Comparison of ENCODE assay signal across 18 mouse cellular contexts in genomic region chr1:52251038-52251735, GRCm38 (mm10). TPM values are rescaled to one million over a fixed set of nuclear protein-coding genes. Genes with fewer than 3 reads are reported as not detected.
A peak's percentile ranks its signal among the peaks of the same experiment; 100 is the strongest.
DNase-seq lines count a peak whose midpoint lies in the region; ATAC-seq and TF ChIP-seq lines count a peak whose summit lies in the region.
"Had no signal": no experiment of that assay in that cellular context is flagged by ENCODE, and none has a peak within 500 bp of the region (broad histone marks: within the 10 kb centered on the region; RNA-seq: fewer than 3 reads in every experiment).

No protein-coding gene starts in this region.

- no peak overlapping the region for H3K9ac ChIP-seq in heart, postnatal 0 days (replicated peaks; ENCODE audit: low read depth, low read length)
- H3K9ac ChIP-seq in kidney, embryonic 16.5 days (replicated peaks; ENCODE audit: low read length) = no peak overlapping the region
- no peak overlapping the region for H3K9ac ChIP-seq in neural tube, embryonic 15.5 days (replicated peaks)
- H3K9ac ChIP-seq: neural tube, embryonic 13.5 days had no signal

- 36% methylated on average over 7 of the region's 7 CpGs for WGBS in heart, postnatal 0 days
- 34% methylated on average over 7 of the region's 7 CpGs for WGBS in kidney, embryonic 16.5 days
- 50% methylated on average over 7 of the region's 7 CpGs for WGBS in small intestine, adult 2 months
- WGBS in neural tube, embryonic 15.5 days = 81% methylated on average over 7 of the region's 7 CpGs

- ATAC-seq in heart, postnatal 0 days (ENCODE audit: insufficient read depth, low read depth) = peak; percentile 80
- peak; percentile 87 for ATAC-seq in kidney, embryonic 16.5 days (ENCODE audit: low FRiP score, low TSS enrichment)
- no peak for ATAC-seq in neural tube, embryonic 15.5 days (ENCODE audit: low FRiP score)

- no peaks in the 10 kb centered on the region for H3K36me3 ChIP-seq in heart, postnatal 0 days (replicated peaks; ENCODE audit: control insufficient read depth, insufficient read depth, low read length)
- no peaks in the 10 kb centered on the region for H3K36me3 ChIP-seq in kidney, embryonic 16.5 days (ENCODE audit: insufficient read depth, low read length)
- H3K36me3 ChIP-seq in small intestine, adult 2 months (ENCODE audit: control insufficient read depth, insufficient read depth, low read length) = no peaks in the 10 kb centered on the region
- H3K36me3 ChIP-seq in neural tube, embryonic 15.5 days = no peaks in the 10 kb centered on the region
- H3K36me3 ChIP-seq: neural tube, embryonic 13.5 days had no signal

- TF ChIP-seq POLR2A in small intestine, adult 2 months (IDR thresholded peaks at IDR 0.05; ENCODE audit: low read depth, low read length) = no peak

- H3K27ac ChIP-seq in heart, postnatal 0 days (ENCODE audit: low read depth) = no peak overlapping the region; the same call in 1 of the 2 replicates
- H3K27ac ChIP-seq in kidney, embryonic 16.5 days (ENCODE audit: low read length) = 0 out of 2 replicates have a peak overlapping the region, but pooled peaks have one; percentile 22
- H3K27ac ChIP-seq in small intestine, adult 2 months (ENCODE audit: insufficient read depth, low read depth, low read length) = 0 out of 2 replicates have a peak overlapping the region, but pooled peaks have one; percentile 5
- H3K27ac ChIP-seq in neural tube, embryonic 15.5 days (replicated peaks) = no peak overlapping the region
- H3K27ac ChIP-seq: macrophage; neural tube, embryonic 13.5 days had no signal

- peak; percentile 56 for DNase-seq in heart, adult 11 months
- no peak for DNase-seq in heart, postnatal 36 days
- DNase-seq in heart, postnatal 0 days (ENCODE audit: low spot score) = peak; percentile 38
- no peak for DNase-seq in heart, postnatal 14 days
- no peak for DNase-seq in layer of hippocampus, adult 8-10 months (ENCODE audit: low spot score in 2 of 2)
- DNase-seq: adrenal gland, adult 2 months; cerebellum, postnatal 14 days; gastrocnemius, postnatal 14 days; left cerebral cortex, postnatal 4 days; lung, adult 2 months had no signal

- no peak for TF ChIP-seq CTCF in heart, postnatal 0 days (IDR thresholded peaks at IDR 0.05; ENCODE audit: low read depth)
- TF ChIP-seq CTCF in small intestine, adult 2 months (IDR thresholded peaks at IDR 0.05; ENCODE audit: extremely low read depth, insufficient read length, insufficient replicate concordance, low read depth, low read length) = no peak

- peak overlapping the region; percentile 5; the same call in 1 of the 2 replicates for H3K4me2 ChIP-seq in heart, postnatal 0 days (ENCODE audit: low read depth, low read length)
- H3K4me2 ChIP-seq in kidney, embryonic 16.5 days (replicated peaks; ENCODE audit: low read depth, low read length) = no peak overlapping the region
- H3K4me2 ChIP-seq in neural tube, embryonic 15.5 days = no peak overlapping the region
- H3K4me2 ChIP-seq: liver, embryonic 11.5 days; midbrain, embryonic 11.5 days; neural tube, embryonic 13.5 days had no signal

- TF ChIP-seq EP300 in heart, postnatal 0 days (IDR thresholded peaks at IDR 0.05; ENCODE audit: low read depth) = no peak

- H3K4me3 ChIP-seq in heart, postnatal 0 days (ENCODE audit: low read depth, low read length) = no peak overlapping the region
- no peak overlapping the region for H3K4me3 ChIP-seq in kidney, embryonic 16.5 days (ENCODE audit: low read length)
- no peak overlapping the region for H3K4me3 ChIP-seq in small intestine, adult 2 months (ENCODE audit: low read depth, low read length)
- H3K4me3 ChIP-seq in neural tube, embryonic 15.5 days (replicated peaks) = no peak overlapping the region
- H3K4me3 ChIP-seq: neural tube, embryonic 13.5 days had no signal

- H3K4me1 ChIP-seq in heart, postnatal 0 days (ENCODE audit: control insufficient read depth, insufficient read depth) = no peaks in the 10 kb centered on the region
- peaks cover 7% of the 10 kb centered on the region; the same call in 1 of the 2 replicates for H3K4me1 ChIP-seq in kidney, embryonic 16.5 days (ENCODE audit: insufficient read depth, low read length)
- H3K4me1 ChIP-seq in small intestine, adult 2 months (ENCODE audit: control insufficient read depth, insufficient read depth, insufficient read length, low read length) = peaks cover 11% of the 10 kb centered on the region; the same call in 1 of the 2 replicates
- H3K4me1 ChIP-seq in neural tube, embryonic 15.5 days = no peaks in the 10 kb centered on the region
- H3K4me1 ChIP-seq: neural tube, embryonic 13.5 days had no signal

- 0 out of 2 replicates have a peak, but pooled peaks cover 3% of the 10 kb centered on the region for H3K9me3 ChIP-seq in heart, postnatal 0 days (replicated peaks; ENCODE audit: control insufficient read depth, low read length)
- H3K9me3 ChIP-seq in kidney, embryonic 16.5 days (ENCODE audit: low read length) = no peaks in the 10 kb centered on the region
- H3K9me3 ChIP-seq in neural tube, embryonic 15.5 days (replicated peaks) = no peaks in the 10 kb centered on the region
- H3K9me3 ChIP-seq: neural tube, embryonic 13.5 days had no signal

- intact Hi-C loops in heart, postnatal 36 days (cut with DNase I) = no loop called here
- intact Hi-C loops in heart, postnatal 14 days (cut with DNase I) = no loop called here

- no peaks in the 10 kb centered on the region for H3K27me3 ChIP-seq in heart, postnatal 0 days (ENCODE audit: control insufficient read depth, insufficient read depth, low read length)
- no peaks in the 10 kb centered on the region for H3K27me3 ChIP-seq in kidney, embryonic 16.5 days (ENCODE audit: insufficient read depth, low read length)
- no peaks in the 10 kb centered on the region for H3K27me3 ChIP-seq in small intestine, adult 2 months (ENCODE audit: control insufficient read depth, insufficient read depth, low read length)
- no peaks in the 10 kb centered on the region for H3K27me3 ChIP-seq in neural tube, embryonic 15.5 days (replicated peaks)
- H3K27me3 ChIP-seq: CH12.LX; neural tube, embryonic 13.5 days had no signal

RNA-seq across cellular contexts. Expression of gene Gls, which starts 18.2 kb away (rescaled TPM):
- total RNA-seq in heart, postnatal 36 days (2021) = 100 to 1,000 TPM in 1 of 2 experiments, 10 to 100 TPM in 1; 78.2 to 109 TPM
- total RNA-seq in heart, postnatal 0 days (2014; rRNA removed; ENCODE audit: low replicate concordance) = 73.6 and 83.4 TPM in 2 replicates
- 12.1 and 13.7 TPM in 2 replicates for polyA plus RNA-seq in heart, postnatal 0 days (2015; fragmentation: Nextera tagmentation; extraction: Ambion mirVana)
- 10 to 100 TPM; 86.3 to 94.6 TPM for total RNA-seq in heart, postnatal 14 days (2021)
- polyA plus RNA-seq in kidney, embryonic 16.5 days (2015; fragmentation: Nextera tagmentation; extraction: Ambion mirVana) = 18.9 and 19.6 TPM in 2 replicates
- polyA plus RNA-seq in small intestine, adult 2 months (2012; rRNA removed) = 4.6 and 32.8 TPM in 2 replicates
- polyA plus RNA-seq in neural tube, embryonic 15.5 days (2015; fragmentation: Nextera tagmentation; extraction: Ambion mirVana) = 30.7 and 33.1 TPM in 2 replicates
- total RNA-seq in layer of hippocampus, adult 8-10 months (2022) = 100 to 1,000 TPM; 331 to 426 (median 367) TPM

Comparison
In these comparisons a context has a peak if more than half of its experiments do, and no peak if none do; other contexts are left out.
1. DNase-seq: peak in heart, adult 11 months (single experiment) and heart, postnatal 0 days (single experiment); none in heart, postnatal 36 days (0 of 2), heart, postnatal 14 days (0 of 2) and layer of hippocampus, adult 8-10 months (0 of 2).
2. H3K27ac ChIP-seq: peak in kidney, embryonic 16.5 days (single experiment) and small intestine, adult 2 months (single experiment); none in heart, postnatal 0 days (single experiment) and neural tube, embryonic 15.5 days (single experiment).